Mouse (Mus musculus): ENCODE measurements at regions not wholly inside any gene's neighbourhood (a gene's known extent, or its start where the extent isn't known, plus 50 kb on each side); places are given as distances from the start of the nearest gene placed in this dataset.
A peak's percentile ranks its signal among the peaks of the same experiment; 100 is the strongest.

- no peak for DNase-seq
These were observed 253.0 kb upstream of the Fam19a5 start for GRCm38 (mm10) chr15:87290987-87291529.

- DNase-seq = no peak
These were observed 224.2 kb upstream of the Fam19a5 start for GRCm38 (mm10) chr15:87319896-87320295.

GRCm38 (mm10) chr15:87321067-87321985 lies 222.8 kb upstream of the Fam19a5 start:
- DNase-seq = peak; percentile 41 to 60

- DNase-seq = no peak
These were observed 218.7 kb upstream of the Fam19a5 start for GRCm38 (mm10) chr15:87325389-87325788.

- no peak for DNase-seq
These were observed 217.8 kb upstream of the Fam19a5 start for GRCm38 (mm10) chr15:87326281-87326680.

- no peak for DNase-seq
These were observed 211.7 kb upstream of the Fam19a5 start for GRCm38 (mm10) chr15:87332441-87332840.

GRCm38 (mm10) chr15:87333527-87333926 lies 210.6 kb upstream of the Fam19a5 start:
- DNase-seq = no peak

- peak in 1 of 2 experiments; percentile 31 for DNase-seq
These were observed 209.7 kb upstream of the Fam19a5 start for GRCm38 (mm10) chr15:87334430-87334829.

- peak; percentile 35 to 40 for DNase-seq
These were observed 208.8 kb upstream of the Fam19a5 start for GRCm38 (mm10) chr15:87335324-87335723.

GRCm38 (mm10) chr15:87335737-87336136 lies 208.4 kb upstream of the Fam19a5 start:
- peak; percentile 76 to 82 for DNase-seq

- DNase-seq = peak in 1 of 2 experiments; percentile 26
These were observed 204.2 kb upstream of the Fam19a5 start for GRCm38 (mm10) chr15:87339904-87340303.

- DNase-seq = peak in 1 of 2 experiments; percentile 54
These were observed 201.4 kb upstream of the Fam19a5 start for GRCm38 (mm10) chr15:87342656-87343055.

GRCm38 (mm10) chr15:87345826-87346225 lies 198.3 kb upstream of the Fam19a5 start:
- DNase-seq = peak; percentile 59 to 70

- DNase-seq = peak; percentile 80
These were observed 194.4 kb upstream of the Fam19a5 start for GRCm38 (mm10) chr15:87349533-87350247.

GRCm38 (mm10) chr15:87352812-87353211 lies 191.3 kb upstream of the Fam19a5 start:
- no peak for DNase-seq

- no peak for DNase-seq
These were observed 190.2 kb upstream of the Fam19a5 start for GRCm38 (mm10) chr15:87353886-87354285.

- DNase-seq = peak; percentile 32 to 60
These were observed 183.6 kb upstream of the Fam19a5 start for GRCm38 (mm10) chr15:87360457-87360856.

- peak; percentile 67 to 75 for DNase-seq
These were observed 178.3 kb upstream of the Fam19a5 start for GRCm38 (mm10) chr15:87365712-87366361.

GRCm38 (mm10) chr15:87367381-87367780 lies 176.7 kb upstream of the Fam19a5 start:
- peak in 1 of 2 experiments; percentile 50 for DNase-seq

GRCm38 (mm10) chr15:87369381-87369780 lies 174.7 kb upstream of the Fam19a5 start:
- DNase-seq = peak; percentile 58 to 67

- no peak for DNase-seq
These were observed 174.3 kb upstream of the Fam19a5 start for GRCm38 (mm10) chr15:87369836-87370235.

- no peak for DNase-seq
These were observed 173.3 kb upstream of the Fam19a5 start for GRCm38 (mm10) chr15:87370761-87371160.

GRCm38 (mm10) chr15:87374670-87375069 lies 169.4 kb upstream of the Fam19a5 start:
- no peak for DNase-seq
